Mouse (Mus musculus): Measurements from ENCODE around the gene Srgap1. TPM values are rescaled to one million over a fixed set of nuclear protein-coding genes. Genes with fewer than 3 reads are reported as not detected.

The Srgap1 gene
- polyA plus RNA-seq, 1 experiment from 2014 or later, result 0.70 TPM

- no peak for DNase-seq (ENCODE audit: low spot score)
Observed at GRCm38 (mm10) chr10:121885512-121886218, 161.4 kb downstream of the Srgap1 start.

GRCm38 (mm10) chr10:121882461-121882860 is 164.7 kb downstream of the Srgap1 start:
- DNase-seq (ENCODE audit: low spot score), result no peak

- no peak for DNase-seq (ENCODE audit: low spot score)
Observed at GRCm38 (mm10) chr10:121878855-121879254, 168.3 kb downstream of the Srgap1 start.

GRCm38 (mm10) chr10:121877906-121878305 is 169.2 kb downstream of the Srgap1 start:
- DNase-seq (ENCODE audit: low spot score), result no peak

- DNase-seq (ENCODE audit: low spot score), result no peak
Observed at GRCm38 (mm10) chr10:121873063-121873489, 174.0 kb downstream of the Srgap1 start.

GRCm38 (mm10) chr10:121869941-121870340 is 177.2 kb downstream of the Srgap1 start:
- DNase-seq (ENCODE audit: low spot score), result no peak

- DNase-seq (ENCODE audit: low spot score), result no peak
Observed at GRCm38 (mm10) chr10:121868255-121868654, 178.9 kb downstream of the Srgap1 start.

- no peak for DNase-seq (ENCODE audit: low spot score)
Observed at GRCm38 (mm10) chr10:121865503-121866239, 181.4 kb downstream of the Srgap1 start.

GRCm38 (mm10) chr10:121860924-121861323 is 186.2 kb downstream of the Srgap1 start:
- no peak for DNase-seq (ENCODE audit: low spot score)

GRCm38 (mm10) chr10:121859803-121860571 is 187.1 kb downstream of the Srgap1 start:
- DNase-seq (ENCODE audit: low spot score), result no peak

- DNase-seq (ENCODE audit: low spot score), result no peak
Observed at GRCm38 (mm10) chr10:121858911-121859310, 188.2 kb downstream of the Srgap1 start.

GRCm38 (mm10) chr10:121858086-121858485 is 189.0 kb downstream of the Srgap1 start:
- DNase-seq (ENCODE audit: low spot score), result no peak

- DNase-seq (ENCODE audit: low spot score), result no peak
Observed at GRCm38 (mm10) chr10:121855863-121856446, 191.2 kb downstream of the Srgap1 start.

- DNase-seq (ENCODE audit: low spot score), result no peak
Observed at GRCm38 (mm10) chr10:121853385-121853808, 193.7 kb downstream of the Srgap1 start.

- no peak for DNase-seq (ENCODE audit: low spot score)
Observed at GRCm38 (mm10) chr10:121849496-121849895, 197.6 kb downstream of the Srgap1 start.

- DNase-seq (ENCODE audit: low spot score), result no peak
Observed at GRCm38 (mm10) chr10:121845677-121846076, 201.4 kb downstream of the Srgap1 start.

- DNase-seq (ENCODE audit: low spot score), result no peak
Observed at GRCm38 (mm10) chr10:121837166-121837898, 209.8 kb downstream of the Srgap1 start.

GRCm38 (mm10) chr10:121836507-121837165 is 210.5 kb downstream of the Srgap1 start:
- DNase-seq (ENCODE audit: low spot score), result no peak

- no peak for DNase-seq (ENCODE audit: low spot score)
Observed at GRCm38 (mm10) chr10:121833443-121833842, 213.7 kb downstream of the Srgap1 start.
